Mouse (Mus musculus): Measurements from ENCODE around the gene Radil. TPM values are rescaled to one million over a fixed set of nuclear protein-coding genes. Genes with fewer than 3 reads are reported as not detected.
A peak's percentile ranks its signal among the peaks of the same experiment; 100 is the strongest.

Radil gene
- polyA plus RNA-seq, 1 experiment = 1.9 TPM

DNA sequence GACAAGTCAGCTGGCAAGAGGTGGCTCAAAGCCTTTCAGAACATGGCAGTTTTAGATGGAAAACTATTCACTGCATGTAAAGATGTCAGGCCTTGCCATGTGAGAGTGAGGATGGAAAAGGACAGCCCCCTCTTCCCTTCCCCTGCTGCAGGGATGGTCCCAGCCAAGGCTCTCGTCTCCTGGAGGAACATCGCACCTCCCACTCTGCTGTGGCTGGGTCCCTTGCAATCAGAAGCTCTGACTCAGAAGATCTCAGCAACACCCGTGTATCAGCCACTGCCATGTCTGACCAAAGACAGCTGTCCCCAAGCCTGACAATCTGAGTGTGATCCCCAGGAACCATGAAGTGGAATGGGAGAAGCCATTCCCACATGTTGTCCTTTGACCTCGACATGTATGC, 38.8 kb downstream of the Radil start:
- Histone ChIP-seq H3K4me3 (replicated peaks) (no peak overlapping the region), H3K36me3 (replicated peaks; ENCODE audit: low read length) (no peaks in the 10 kb centered on the region), H3K4me1 (peaks cover 30% of the 10 kb centered on the region), H3K27me3 (replicated peaks) (peaks cover 71% of the 10 kb centered on the region), H3K9me3 (no peaks in the 10 kb centered on the region)
- TF ChIP-seq FLI1 (IDR thresholded peaks at IDR 0.05; ENCODE audit: low read length) (no peak), GATA1 (IDR thresholded peaks at IDR 0.05; ENCODE audit: borderline replicate concordance, low read length) (no peak)

GRCm38 (mm10) chr5:142510061-142510414, 40.9 kb downstream of the Radil start:
- Histone ChIP-seq H3K4me3 (replicated peaks) (peak overlapping the region; percentile 47), H3K4me1 (peaks cover 32% of the 10 kb centered on the region), H3K27me3 (replicated peaks) (peaks cover 76% of the 10 kb centered on the region), H3K36me3 (replicated peaks; ENCODE audit: low read length) (no peaks in the 10 kb centered on the region), H3K9me3 (no peaks in the 10 kb centered on the region)
- TF ChIP-seq FLI1 (IDR thresholded peaks at IDR 0.05; ENCODE audit: low read length) (no peak), GATA1 (IDR thresholded peaks at IDR 0.05; ENCODE audit: borderline replicate concordance, low read length) (no peak)

GRCm38 (mm10) chr5:142509141-142510060, 41.5 kb downstream of the Radil start:
- TF ChIP-seq GATA1 (IDR thresholded peaks at IDR 0.05; ENCODE audit: borderline replicate concordance, low read length) (no peak), FLI1 (IDR thresholded peaks at IDR 0.05; ENCODE audit: low read length) (no peak)
- peaks cover 32% of the 10 kb centered on the region for H3K4me1 ChIP-seq
- no peaks in the 10 kb centered on the region for H3K9me3 ChIP-seq
- no peaks in the 10 kb centered on the region for H3K36me3 ChIP-seq (replicated peaks; ENCODE audit: low read length)
- no peak overlapping the region for H3K4me3 ChIP-seq (replicated peaks)
- peaks cover 74% of the 10 kb centered on the region for H3K27me3 ChIP-seq (replicated peaks)

GRCm38 (mm10) chr5:142505695-142506423, 45.0 kb downstream of the Radil start:
- Histone ChIP-seq H3K4me3 (replicated peaks) (no peak overlapping the region), H3K36me3 (replicated peaks; ENCODE audit: low read length) (no peaks in the 10 kb centered on the region), H3K9me3 (no peaks in the 10 kb centered on the region), H3K27me3 (replicated peaks) (peaks cover 64% of the 10 kb centered on the region), H3K4me1 (peaks cover 35% of the 10 kb centered on the region)
- TF ChIP-seq GATA1 (IDR thresholded peaks at IDR 0.05; ENCODE audit: borderline replicate concordance, low read length) (no peak), FLI1 (IDR thresholded peaks at IDR 0.05; ENCODE audit: low read length) (no peak)

DNA sequence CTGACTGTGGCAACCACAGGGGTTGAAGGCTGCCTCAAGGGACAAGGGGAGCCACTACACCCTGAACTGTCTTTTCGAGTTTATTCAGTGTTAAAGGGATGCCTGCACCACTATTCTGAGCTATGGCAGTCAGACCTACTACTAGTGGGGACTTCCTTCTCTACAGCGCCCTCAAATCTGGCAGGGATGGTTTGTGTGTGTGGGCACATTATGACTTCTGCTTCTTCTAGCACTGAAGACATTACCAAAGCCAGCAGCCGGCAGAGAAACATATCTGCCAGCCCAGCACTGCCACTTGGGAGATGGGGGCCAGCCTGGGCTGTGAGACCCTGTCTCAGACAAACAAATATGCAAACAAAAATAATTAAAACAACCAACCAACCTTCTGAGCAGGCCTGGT, 46.7 kb downstream of the Radil start:
- TF ChIP-seq FLI1 (IDR thresholded peaks at IDR 0.05; ENCODE audit: low read length) = no peak
- no peak for TF ChIP-seq GATA1 (IDR thresholded peaks at IDR 0.05; ENCODE audit: borderline replicate concordance, low read length)
- H3K4me3 ChIP-seq (replicated peaks) = no peak overlapping the region

DNA sequence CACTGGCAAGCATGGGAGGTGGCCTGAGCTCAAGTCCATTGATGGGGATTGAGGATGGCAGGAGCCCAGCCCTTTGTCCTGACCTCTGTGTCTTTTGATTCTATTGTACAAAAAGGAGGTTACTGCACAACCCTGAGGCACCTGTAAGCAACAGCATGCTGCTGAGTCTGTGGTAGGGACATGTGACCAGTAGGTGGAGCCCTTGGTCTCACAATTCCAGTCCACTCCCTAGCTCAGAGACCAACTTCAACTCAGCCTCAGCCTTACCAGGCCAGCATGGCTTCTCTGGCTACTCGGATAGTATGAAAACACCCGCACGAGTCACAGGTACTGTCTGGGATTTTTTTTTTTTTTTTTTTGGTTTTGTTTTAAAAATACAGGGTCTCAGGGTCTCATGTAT, 48.5 kb downstream of the Radil start:
- TF ChIP-seq FLI1 (IDR thresholded peaks at IDR 0.05; ENCODE audit: low read length) (no peak), GATA1 (IDR thresholded peaks at IDR 0.05; ENCODE audit: borderline replicate concordance, low read length) (no peak)
- Histone ChIP-seq H3K4me1 (peaks cover 34% of the 10 kb centered on the region), H3K36me3 (replicated peaks; ENCODE audit: low read length) (no peaks in the 10 kb centered on the region)

More for the DNA sequence above, 46.7 kb downstream of the Radil start:
- Histone ChIP-seq H3K27me3 (replicated peaks) (peaks cover 61% of the 10 kb centered on the region), H3K4me1 (peaks cover 38% of the 10 kb centered on the region), H3K9me3 (no peaks in the 10 kb centered on the region), H3K36me3 (replicated peaks; ENCODE audit: low read length) (no peaks in the 10 kb centered on the region)

DNA sequence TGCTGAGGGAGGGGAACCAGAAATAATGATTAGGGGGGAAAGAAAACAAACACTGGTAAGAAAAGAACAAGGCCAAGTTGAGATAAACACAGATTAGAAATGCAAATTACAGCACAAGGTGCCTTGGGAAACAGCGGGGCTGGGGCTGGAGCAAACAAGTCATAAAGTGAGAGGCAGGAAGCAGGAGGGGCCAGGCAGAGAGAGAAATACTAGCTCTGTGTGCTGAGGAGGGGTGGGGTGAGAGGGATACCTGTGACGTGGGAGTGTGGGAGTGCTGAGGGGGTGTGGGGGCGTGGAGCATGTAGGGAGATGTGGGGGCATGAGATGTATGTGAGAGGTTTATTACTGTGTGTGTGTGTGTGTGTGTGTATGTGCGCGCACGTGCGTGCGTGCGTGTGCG, 50.0 kb downstream of the Radil start:
- no peak for TF ChIP-seq FLI1 (IDR thresholded peaks at IDR 0.05; ENCODE audit: low read length)
- no peak for TF ChIP-seq GATA1 (IDR thresholded peaks at IDR 0.05; ENCODE audit: borderline replicate concordance, low read length)
- no peaks in the 10 kb centered on the region for H3K9me3 ChIP-seq
- peaks cover 52% of the 10 kb centered on the region for H3K27me3 ChIP-seq (replicated peaks)
- peaks cover 28% of the 10 kb centered on the region for H3K4me1 ChIP-seq
- no peaks in the 10 kb centered on the region for H3K36me3 ChIP-seq (replicated peaks; ENCODE audit: low read length)
- H3K4me3 ChIP-seq (replicated peaks) = no peak overlapping the region

More for the DNA sequence above, 48.5 kb downstream of the Radil start:
- peaks cover 58% of the 10 kb centered on the region for H3K27me3 ChIP-seq (replicated peaks)
- no peaks in the 10 kb centered on the region for H3K9me3 ChIP-seq
- no peak overlapping the region for H3K4me3 ChIP-seq (replicated peaks)

GRCm38 (mm10) chr5:142498964-142499363, 51.9 kb downstream of the Radil start:
- no peaks in the 10 kb centered on the region for H3K9me3 ChIP-seq
- H3K4me3 ChIP-seq (replicated peaks) = no peak overlapping the region
- TF ChIP-seq GATA1 (IDR thresholded peaks at IDR 0.05; ENCODE audit: borderline replicate concordance, low read length) (no peak), FLI1 (IDR thresholded peaks at IDR 0.05; ENCODE audit: low read length) (no peak)
- no peaks in the 10 kb centered on the region for H3K36me3 ChIP-seq (replicated peaks; ENCODE audit: low read length)
- H3K4me1 ChIP-seq = peaks cover 22% of the 10 kb centered on the region
- peaks cover 66% of the 10 kb centered on the region for H3K27me3 ChIP-seq (replicated peaks)

GRCm38 (mm10) chr5:142495321-142496096, 55.4 kb downstream of the Radil start:
- Histone ChIP-seq H3K4me1 (peaks cover 11% of the 10 kb centered on the region), H3K36me3 (replicated peaks; ENCODE audit: low read length) (no peaks in the 10 kb centered on the region), H3K27me3 (replicated peaks) (peaks cover 70% of the 10 kb centered on the region), H3K4me3 (replicated peaks) (no peak overlapping the region), H3K9me3 (no peaks in the 10 kb centered on the region)
- no peak for TF ChIP-seq GATA1 (IDR thresholded peaks at IDR 0.05; ENCODE audit: borderline replicate concordance, low read length)
- TF ChIP-seq FLI1 (IDR thresholded peaks at IDR 0.05; ENCODE audit: low read length) = no peak
